Mouse (Mus musculus): Measurements from ENCODE around the gene Phf24.

DNA sequence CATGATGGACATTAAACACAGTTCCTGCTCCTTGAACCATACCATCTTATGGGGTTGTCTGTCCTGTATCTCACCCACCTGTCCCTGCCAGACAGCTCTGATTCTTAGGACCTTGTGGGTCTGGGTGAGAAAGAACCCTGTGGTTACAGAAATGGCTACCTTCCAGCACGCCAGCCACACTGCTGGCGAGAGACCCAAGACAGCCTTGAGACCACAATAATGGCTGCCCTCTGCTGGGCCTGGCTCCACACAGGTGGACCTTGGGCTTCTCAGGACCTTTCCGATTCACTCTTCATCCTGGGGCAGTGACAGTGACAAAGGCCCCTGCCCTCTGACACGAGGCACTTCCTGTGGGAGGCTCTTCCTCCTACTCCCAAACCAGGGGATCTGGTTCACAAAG lies 42.9 kb downstream of the Phf24 start:
- TF ChIP-seq POLR2A (IDR thresholded peaks at IDR 0.05; ENCODE audit: borderline replicate concordance, control insufficient read depth, low read depth, low read length): no peak
- no peak for TF ChIP-seq CTCF (IDR thresholded peaks at IDR 0.05; ENCODE audit: control insufficient read depth, insufficient read depth, low read length)

All from bone marrow, adult 2 months (tissue).